Mouse (Mus musculus) C2C12 (cell line): ENCODE measurements around the gene Etnk2. TPM values are rescaled to one million over a fixed set of nuclear protein-coding genes. Genes with fewer than 3 reads are reported as not detected.

ENCODE experiments used
- H3K27me3 ChIP-seq: one replicate; pipeline ENCODE4 v1.6.1; 2011; ENCODE audit not compliant: control insufficient read depth, insufficient read depth, insufficient read length
- H3K36me3 ChIP-seq: one replicate; pipeline ENCODE4 v1.6.1; 2011; ENCODE audit not compliant: control insufficient read depth, insufficient read depth
- H3K4me3 ChIP-seq: one replicate; pipeline ENCODE4 v1.5.1; 2011; ENCODE audit warnings: mild to moderate bottlenecking, control low read depth; ENCODE audit not compliant: poor library complexity, insufficient read depth, severe bottlenecking
- H3K79me2 ChIP-seq: one replicate; pipeline ENCODE4 v1.6.1; 2011; ENCODE audit not compliant: control insufficient read depth, insufficient read depth
- H3K79me3 ChIP-seq: one replicate; pipeline ENCODE4 v1.6.1; 2011; ENCODE audit warnings: low read depth, control low read depth
- H3ac ChIP-seq: one replicate; pipeline ENCODE3; 2011; ENCODE audit warnings: low read depth; ENCODE audit not compliant: control insufficient read depth, insufficient read length
- CEBPB ChIP-seq: IDR thresholded peaks from one replicate; pipeline ENCODE4 v1.6.1; 2011; ENCODE audit warnings: low read depth, mild to moderate bottlenecking, control low read depth, moderate library complexity
- CTCF ChIP-seq: IDR thresholded peaks from one replicate; pipeline ENCODE4 v1.5.1; 2011; ENCODE audit not compliant: control insufficient read depth, insufficient read depth, insufficient read length
- FOSL1 ChIP-seq: IDR thresholded peaks from one replicate; pipeline ENCODE4 v1.8.0; 2011; ENCODE audit warnings: mild to moderate bottlenecking, low read length; ENCODE audit not compliant: poor library complexity, insufficient read depth, severe bottlenecking
- MAX ChIP-seq: IDR thresholded peaks from one replicate; pipeline ENCODE4 v1.6.1; 2011; ENCODE audit warnings: mild to moderate bottlenecking, control low read depth
- MYOD1 ChIP-seq: IDR thresholded peaks from one replicate; pipeline ENCODE4 v1.6.1; 2011; ENCODE audit warnings: low read depth; ENCODE audit not compliant: control insufficient read depth, insufficient read length
- MYOG ChIP-seq: IDR thresholded peaks from one replicate; pipeline ENCODE4 v1.6.1; 2011; ENCODE audit not compliant: control insufficient read depth, insufficient read length; ENCODE audit errors: extremely low read depth
- USF1 ChIP-seq: IDR thresholded peaks from one replicate; pipeline ENCODE4 v1.6.1; 2011; ENCODE audit warnings: low read depth, mild to moderate bottlenecking, control low read depth, moderate library complexity
- polyA plus RNA-seq: library from polyadenylated mRNA; unstranded; fragments of >200 nt; fragmentation: generic; extraction: Trizol; gene quantifications from one replicate; pipeline ENCODE4 v1.2.1, GENCODE M21; 2012; ENCODE audit warnings: missing spikeins

The Etnk2 gene
- polyA plus RNA-seq, 1 experiment, result not detected

DNA sequence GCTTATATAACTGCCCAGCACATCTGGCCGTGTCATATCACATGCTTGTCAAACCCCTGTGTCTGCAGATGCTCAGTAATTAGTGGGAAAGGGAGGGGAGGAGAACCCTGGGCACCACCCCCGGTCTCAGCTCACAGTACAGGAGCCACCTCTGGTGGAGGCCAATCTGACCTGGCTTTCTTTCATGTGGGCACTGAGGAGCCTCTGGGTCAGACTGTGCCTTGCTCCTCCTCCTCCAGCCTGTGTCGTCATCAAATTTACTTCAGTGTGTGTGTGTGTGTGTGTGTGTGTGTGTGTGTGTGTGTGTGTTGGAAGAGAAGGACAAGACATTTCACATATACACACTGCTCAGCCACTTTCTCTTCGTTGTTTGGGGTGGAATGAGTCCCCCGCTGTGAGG lies 40.0 kb upstream of the Etnk2 start:
- Histone ChIP-seq H3K79me2 (no peaks in the 10 kb centered on the region), H3ac (no peak overlapping the region), H3K36me3 (no peaks in the 10 kb centered on the region), H3K79me3 (no peaks in the 10 kb centered on the region), H3K27me3 (peaks cover 13% of the 10 kb centered on the region), H3K4me3 (no peak overlapping the region)
- TF ChIP-seq MAX (no peak), CTCF (no peak), FOSL1 (no peak), CEBPB (no peak), MYOG (no peak), USF1 (no peak), MYOD1 (no peak)

DNA sequence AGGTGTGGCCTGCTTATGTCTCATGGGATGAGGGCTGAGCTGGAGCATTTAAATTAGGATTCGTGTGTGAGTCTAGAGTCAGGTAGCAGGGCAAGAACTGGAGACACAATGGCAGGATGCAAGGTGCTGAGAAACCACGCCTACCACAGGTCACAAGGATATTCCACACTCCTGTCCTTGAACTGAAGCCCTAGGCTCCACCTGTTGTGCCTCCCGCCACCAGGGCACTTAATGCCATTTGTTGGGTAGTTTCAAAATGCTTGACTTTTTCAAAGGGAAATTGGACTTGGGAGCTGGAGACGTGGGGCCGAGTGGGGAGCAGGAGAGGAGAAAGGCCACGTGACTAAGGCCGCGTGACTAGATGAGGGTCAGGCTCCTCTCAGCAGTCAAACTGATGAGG lies 37.4 kb upstream of the Etnk2 start:
- H3K4me3 ChIP-seq, result no peak overlapping the region
- TF ChIP-seq MAX, result no peak
- TF ChIP-seq MYOD1, result no peak
- no peak for TF ChIP-seq USF1
- TF ChIP-seq MYOG, result no peak
- no peak for TF ChIP-seq CEBPB
- no peak for TF ChIP-seq FOSL1
- no peak for TF ChIP-seq CTCF
- no peaks in the 10 kb centered on the region for H3K79me3 ChIP-seq
- H3ac ChIP-seq, result no peak overlapping the region
- H3K36me3 ChIP-seq, result no peaks in the 10 kb centered on the region
- H3K79me2 ChIP-seq, result no peaks in the 10 kb centered on the region
- peaks cover 35% of the 10 kb centered on the region for H3K27me3 ChIP-seq

DNA sequence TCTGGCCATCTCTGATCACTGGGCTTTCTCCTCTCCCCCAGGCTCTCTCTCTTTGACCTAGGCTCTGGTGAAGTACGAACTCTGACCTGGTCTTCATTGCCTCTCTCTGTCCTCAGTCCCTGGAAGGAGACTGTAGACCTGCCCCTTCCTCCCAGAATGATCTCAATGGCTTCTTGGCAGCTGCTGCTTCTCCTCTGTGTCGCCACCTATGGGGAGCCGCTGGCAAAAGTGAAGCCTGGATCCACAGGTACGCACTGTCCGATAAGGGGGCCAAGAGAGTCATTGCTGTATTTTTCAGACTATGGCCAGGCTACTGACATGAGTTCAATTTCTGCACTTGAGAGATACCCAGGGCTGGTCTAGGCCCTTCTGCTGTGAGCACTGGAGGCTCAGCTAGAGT lies 36.3 kb upstream of the Etnk2 start:
- no peaks in the 10 kb centered on the region for H3K36me3 ChIP-seq
- no peak overlapping the region for H3K4me3 ChIP-seq
- peaks cover 43% of the 10 kb centered on the region for H3K27me3 ChIP-seq
- TF ChIP-seq FOSL1 (no peak), CEBPB (no peak), MYOD1 (no peak), MYOG (no peak)
- H3ac ChIP-seq, result no peak overlapping the region
- no peaks in the 10 kb centered on the region for H3K79me3 ChIP-seq
- H3K79me2 ChIP-seq, result no peaks in the 10 kb centered on the region

DNA sequence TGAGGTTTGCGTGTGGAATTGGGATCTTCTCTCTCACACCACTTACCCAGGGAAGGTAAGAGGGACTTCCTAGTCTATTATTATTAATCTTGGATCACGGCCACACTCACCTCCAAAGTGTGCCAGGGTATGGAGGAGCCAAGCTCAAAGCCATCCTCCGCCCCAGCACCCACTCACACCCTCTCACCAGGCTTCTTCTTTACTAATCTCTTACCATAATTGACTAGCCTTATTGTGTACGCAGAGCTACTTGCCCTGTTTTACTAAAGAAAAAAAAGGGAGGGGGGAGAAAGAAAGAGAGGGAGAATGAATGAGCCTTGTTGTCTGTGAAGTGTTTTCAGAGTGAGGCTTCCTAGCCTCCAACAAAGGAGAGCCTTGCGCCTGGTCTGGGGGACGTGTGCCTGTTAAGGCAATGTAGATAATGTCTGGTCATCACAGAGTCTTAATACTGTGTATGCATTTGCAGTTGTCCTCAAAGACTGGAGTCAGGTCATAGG lies 35.0 kb upstream of the Etnk2 start:
- no peak overlapping the region for H3ac ChIP-seq
- H3K36me3 ChIP-seq, result no peaks in the 10 kb centered on the region
- TF ChIP-seq CTCF (no peak), MAX (no peak)
- no peak overlapping the region for H3K4me3 ChIP-seq
- H3K27me3 ChIP-seq, result peaks cover 49% of the 10 kb centered on the region
- H3K79me2 ChIP-seq, result no peaks in the 10 kb centered on the region
- no peaks in the 10 kb centered on the region for H3K79me3 ChIP-seq

DNA sequence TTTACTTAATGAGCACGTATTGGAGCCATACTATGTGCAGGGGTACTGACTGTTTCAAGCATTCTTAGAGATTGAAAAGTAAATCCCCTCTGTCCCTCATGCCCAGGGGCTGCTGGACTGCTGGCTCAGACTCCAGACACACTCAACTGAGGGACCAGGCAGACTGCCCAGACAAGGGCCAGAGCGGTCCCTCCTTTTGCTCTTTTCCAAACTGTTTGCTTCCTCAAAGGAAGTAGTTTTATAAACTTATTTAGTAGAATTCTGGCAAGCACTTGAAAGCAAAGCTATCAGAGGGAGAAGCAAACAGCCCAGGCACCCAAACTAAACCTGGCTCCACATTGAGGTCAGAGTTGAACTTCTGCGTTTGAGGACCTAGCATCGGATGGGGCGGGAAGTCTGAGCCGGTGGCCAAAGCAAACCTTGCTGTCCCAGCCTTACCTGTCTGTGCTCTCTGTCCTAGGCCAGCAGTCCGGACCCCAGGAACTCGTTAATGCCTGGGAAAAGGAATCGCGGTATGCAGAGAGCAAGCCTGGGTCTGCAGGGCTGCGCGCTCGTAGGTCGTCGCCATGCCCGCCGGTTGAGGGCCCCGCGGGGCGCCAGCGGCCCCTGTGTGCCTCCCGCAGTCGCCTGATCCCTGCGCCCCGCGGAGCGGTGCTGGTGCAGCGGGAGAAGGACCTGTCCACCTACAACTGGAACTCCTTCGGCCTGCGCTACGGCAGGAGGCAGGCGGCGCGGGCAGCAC lies 34.3 kb upstream of the Etnk2 start:
- TF ChIP-seq MAX, result no peak
- TF ChIP-seq CTCF, result no peak
- no peak for TF ChIP-seq USF1
- no peak for TF ChIP-seq MYOG
- no peak overlapping the region for H3ac ChIP-seq
- H3K4me3 ChIP-seq, result no peak overlapping the region
- H3K27me3 ChIP-seq, result peaks cover 47% of the 10 kb centered on the region
- H3K79me2 ChIP-seq, result no peaks in the 10 kb centered on the region
- no peaks in the 10 kb centered on the region for H3K36me3 ChIP-seq
- no peaks in the 10 kb centered on the region for H3K79me3 ChIP-seq

- TF ChIP-seq MYOD1 (no peak), MAX (no peak), FOSL1 (no peak), CTCF (no peak), USF1 (no peak), MYOG (no peak), CEBPB (no peak)
- Histone ChIP-seq H3K79me3 (no peaks in the 10 kb centered on the region), H3ac (no peak overlapping the region), H3K4me3 (no peak overlapping the region), H3K27me3 (peaks cover 46% of the 10 kb centered on the region), H3K36me3 (no peaks in the 10 kb centered on the region), H3K79me2 (no peaks in the 10 kb centered on the region)
Observed at GRCm38 (mm10) chr1:133329638-133329964, 33.8 kb upstream of the Etnk2 start.
